Comparison of ENCODE assay signal across 15 mouse cellular contexts in genomic region chr12:102369488-102370235, GRCm38 (mm10).
DNase-seq lines count a peak whose midpoint lies in the region; ATAC-seq and TF ChIP-seq lines count a peak whose summit lies in the region.
"Had no signal": no experiment of that assay in that cellular context is flagged by ENCODE, and none has a peak within 500 bp of the region (broad histone marks: within the 10 kb centered on the region; RNA-seq: fewer than 3 reads in every experiment).

No protein-coding gene starts in this region.

- TF ChIP-seq CTCF in spleen, adult 2 months (IDR thresholded peaks at IDR 0.05; ENCODE audit: extremely low read depth, insufficient read depth, insufficient read length, insufficient replicate concordance), result no peak
- no peak for TF ChIP-seq CTCF in brain, embryonic 14.5 days (IDR thresholded peaks at IDR 0.05; ENCODE audit: borderline replicate concordance, extremely low read depth, insufficient read depth, insufficient read length)

- no peaks in the 10 kb centered on the region; the same call in 1 of the 2 replicates for H3K4me1 ChIP-seq in intestine, embryonic 14.5 days (replicated peaks; ENCODE audit: control insufficient read depth, insufficient read depth, low read length)
- peaks cover 8% of the 10 kb centered on the region for H3K4me1 ChIP-seq in intestine, embryonic 15.5 days (replicated peaks)
- peaks cover 49% of the 10 kb centered on the region for H3K4me1 ChIP-seq in spleen, adult 2 months (ENCODE audit: control insufficient read depth, insufficient read depth, insufficient read length)
- no peaks in the 10 kb centered on the region for H3K4me1 ChIP-seq in liver, embryonic 16.5 days (ENCODE audit: control insufficient read depth, low read depth, low read length)
- H3K4me1 ChIP-seq: hindbrain, embryonic 13.5 days; midbrain, embryonic 13.5 days had no signal

- TF ChIP-seq POLR2A in spleen, adult 2 months (IDR thresholded peaks at IDR 0.05; ENCODE audit: low read depth, low read length), result no peak
- TF ChIP-seq POLR2A in brain, embryonic 14.5 days (IDR thresholded peaks at IDR 0.05; ENCODE audit: borderline replicate concordance, extremely low read depth, insufficient read depth, insufficient read length, poor library complexity, severe bottlenecking), result no peak

- H3K9ac ChIP-seq in intestine, embryonic 14.5 days (ENCODE audit: low read length), result no peak overlapping the region
- no peak overlapping the region for H3K9ac ChIP-seq in intestine, embryonic 15.5 days
- 0 out of 2 replicates have a peak overlapping the region, but pooled peaks have one; percentile 5 for H3K9ac ChIP-seq in liver, embryonic 16.5 days (ENCODE audit: low read depth, low read length)
- H3K9ac ChIP-seq: embryonic facial prominence, embryonic 15.5 days; hindbrain, embryonic 13.5 days; limb, embryonic 13.5 days; midbrain, embryonic 13.5 days had no signal

- H3K4me2 ChIP-seq in intestine, embryonic 14.5 days (ENCODE audit: low read length), result no peak overlapping the region
- H3K4me2 ChIP-seq in intestine, embryonic 15.5 days (replicated peaks), result no peak overlapping the region
- peak overlapping the region; percentile 17; the same call in 1 of the 2 replicates for H3K4me2 ChIP-seq in liver, embryonic 16.5 days (ENCODE audit: low read depth, low read length)
- H3K4me2 ChIP-seq: embryonic facial prominence, embryonic 15.5 days; hindbrain, embryonic 13.5 days; limb, embryonic 13.5 days; midbrain, embryonic 13.5 days had no signal

- H3K4me3 ChIP-seq in intestine, embryonic 14.5 days (ENCODE audit: low read depth, low read length), result no peak overlapping the region
- no peak overlapping the region for H3K4me3 ChIP-seq in intestine, embryonic 15.5 days (replicated peaks)
- peak overlapping the region; percentile 66 for H3K4me3 ChIP-seq in spleen, adult 2 months (ENCODE audit: extremely low read depth, insufficient read depth, insufficient read length)
- peak overlapping the region; percentile 20 for H3K4me3 ChIP-seq in liver, embryonic 16.5 days (ENCODE audit: low read depth, low read length)
- H3K4me3 ChIP-seq: embryonic facial prominence, embryonic 15.5 days; hindbrain, embryonic 13.5 days; limb, embryonic 13.5 days; midbrain, embryonic 13.5 days had no signal

- H3K36me3 ChIP-seq in intestine, embryonic 14.5 days (ENCODE audit: control insufficient read depth, insufficient read depth, low read length), result peaks cover 18% of the 10 kb centered on the region
- H3K36me3 ChIP-seq in intestine, embryonic 15.5 days, result peaks cover 8% of the 10 kb centered on the region
- peaks cover 36% of the 10 kb centered on the region for H3K36me3 ChIP-seq in spleen, adult 2 months (ENCODE audit: control insufficient read depth, insufficient read depth, low read length)
- H3K36me3 ChIP-seq in liver, embryonic 16.5 days (ENCODE audit: control insufficient read depth, insufficient read depth), result peaks cover 2% of the 10 kb centered on the region
- H3K36me3 ChIP-seq: hindbrain, embryonic 13.5 days; midbrain, embryonic 13.5 days had no signal

- no peaks in the 10 kb centered on the region for H3K9me3 ChIP-seq in intestine, embryonic 14.5 days (ENCODE audit: control insufficient read depth, low read length)
- no peaks in the 10 kb centered on the region for H3K9me3 ChIP-seq in intestine, embryonic 15.5 days
- no peaks in the 10 kb centered on the region for H3K9me3 ChIP-seq in liver, embryonic 16.5 days (replicated peaks; ENCODE audit: control insufficient read depth, low read length)
- H3K9me3 ChIP-seq: embryonic facial prominence, embryonic 15.5 days; hindbrain, embryonic 13.5 days; limb, embryonic 13.5 days; midbrain, embryonic 13.5 days had no signal

- 0 out of 2 replicates have a peak, but pooled peaks have one; percentile 38 for ATAC-seq in intestine, embryonic 14.5 days (replicated peaks; ENCODE audit: low FRiP score, low TSS enrichment, low read depth)
- no peak for ATAC-seq in intestine, embryonic 15.5 days
- ATAC-seq in liver, embryonic 16.5 days (ENCODE audit: low read depth), result no peak
- ATAC-seq: midbrain, embryonic 13.5 days had no signal

- no peak overlapping the region for H3K27ac ChIP-seq in intestine, embryonic 14.5 days (ENCODE audit: low read depth)
- H3K27ac ChIP-seq in intestine, embryonic 15.5 days, result no peak overlapping the region
- peak overlapping the region; percentile 90 for H3K27ac ChIP-seq in spleen, adult 2 months (ENCODE audit: insufficient read depth, low read length)
- H3K27ac ChIP-seq in liver, embryonic 16.5 days (ENCODE audit: low read length), result no peak overlapping the region; the same call in 1 of the 2 replicates
- H3K27ac ChIP-seq: embryonic facial prominence, embryonic 15.5 days; hindbrain, embryonic 13.5 days; limb, embryonic 13.5 days; midbrain, embryonic 13.5 days had no signal

- 68% methylated on average over 22 of the region's 22 CpGs for WGBS in intestine, embryonic 14.5 days
- WGBS in intestine, embryonic 15.5 days, result 68% methylated on average over 22 of the region's 22 CpGs
- WGBS in spleen, adult 2 months, result 44% methylated on average over 22 of the region's 22 CpGs
- 61% methylated on average over 22 of the region's 22 CpGs for WGBS in liver, embryonic 16.5 days (ENCODE audit: insufficient replicate concordance)

- no peak for DNase-seq in intestine, embryonic 14.5 days (ENCODE audit: low spot score)
- no peak for DNase-seq in spleen, adult 2 months (ENCODE audit: low read depth in 1 of 2, low spot score in 2 of 2)
- no peak for DNase-seq in spleen, adult 18-20 months
- DNase-seq in brain, embryonic 14.5 days (ENCODE audit: low read depth), result peak; percentile 26
- DNase-seq in c-Kit-positive CD71-positive TER-119-positive erythroid progenitor cells, embryonic 14.5 days (ENCODE audit: low spot score), result no peak
- DNase-seq in kidney, postnatal 14 days, result no peak
- DNase-seq: cerebellum, adult 9-11 months; layer of hippocampus, adult 9-11 months; thymus, adult 18-20 months had no signal

- H3K27me3 ChIP-seq in intestine, embryonic 14.5 days (replicated peaks; ENCODE audit: control insufficient read depth, insufficient read depth, low read length), result no peaks in the 10 kb centered on the region
- H3K27me3 ChIP-seq in intestine, embryonic 15.5 days (replicated peaks), result no peaks in the 10 kb centered on the region
- H3K27me3 ChIP-seq in spleen, adult 2 months (ENCODE audit: control insufficient read depth, insufficient read depth, low read length), result no peaks in the 10 kb centered on the region
- H3K27me3 ChIP-seq in liver, embryonic 16.5 days (ENCODE audit: control insufficient read depth, insufficient read depth, low read depth, low read length), result no peaks in the 10 kb centered on the region
- H3K27me3 ChIP-seq: embryonic facial prominence, embryonic 15.5 days; hindbrain, embryonic 13.5 days; limb, embryonic 13.5 days; midbrain, embryonic 13.5 days had no signal

Comparison
In these comparisons a context has a peak if more than half of its experiments do, and no peak if none do; other contexts are left out.
1. H3K4me3 ChIP-seq: peak in spleen, adult 2 months (single experiment) and liver, embryonic 16.5 days (single experiment); none in intestine, embryonic 14.5 days (single experiment) and intestine, embryonic 15.5 days (single experiment).